8 mouse cellular contexts compared by ENCODE assay signal in genomic region chr6:72940493-72940892, GRCm38 (mm10). TPM values are rescaled to one million over a fixed set of nuclear protein-coding genes. Genes with fewer than 3 reads are reported as not detected.
DNase-seq lines count a peak whose midpoint lies in the region; ATAC-seq lines count a peak whose summit lies in the region.

No protein-coding gene starts in this region.

- DNase-seq in forebrain, embryonic 10.5 days (ENCODE audit: extremely low spot score, low spot score): peak; percentile 40
- peak; percentile 32 for DNase-seq in adrenal gland, adult 8-10 months
- peak; percentile 75 for DNase-seq in embryo, embryonic 11 days
- DNase-seq in heart, postnatal 36 days: peak; percentile 75 to 79
- DNase-seq in layer of hippocampus, adult 9-10 months (ENCODE audit: low spot score): peak; percentile 72
- peak; percentile 68 for DNase-seq in right cerebral cortex, postnatal 14 days

- no peaks in the 10 kb centered on the region for H3K9me3 ChIP-seq in forebrain, embryonic 10.5 days
- H3K9me3 ChIP-seq in forebrain, embryonic 12.5 days: no peaks in the 10 kb centered on the region

- H3K27me3 ChIP-seq in forebrain, embryonic 10.5 days (ENCODE audit: poor library complexity, severe bottlenecking): no peaks in the 10 kb centered on the region
- no peaks in the 10 kb centered on the region for H3K27me3 ChIP-seq in forebrain, embryonic 12.5 days

- ATAC-seq in forebrain, embryonic 12.5 days (ENCODE audit: low FRiP score): no peak
- ATAC-seq in megakaryocyte progenitor cell, adult 5-6 weeks (replicated peaks; ENCODE audit: poor library complexity): peak; percentile 74

- WGBS in forebrain, embryonic 10.5 days: 12% methylated on average over 3 of the region's 3 CpGs
- WGBS in forebrain, embryonic 12.5 days: 9% methylated on average over 3 of the region's 3 CpGs

- H3K4me3 ChIP-seq in forebrain, embryonic 10.5 days: no peak overlapping the region
- H3K4me3 ChIP-seq in forebrain, embryonic 12.5 days (replicated peaks): no peak overlapping the region

- intact Hi-C loops in heart, postnatal 36 days (cut with DNase I): loop anchor here (1.0 kb wide), 5 partner anchors 18 to 288 kb away; partner anchors contain the start of gene Tmsb10

- no peak overlapping the region for H3K9ac ChIP-seq in forebrain, embryonic 12.5 days

- H3K27ac ChIP-seq in forebrain, embryonic 10.5 days: no peak overlapping the region
- H3K27ac ChIP-seq in forebrain, embryonic 12.5 days: no peak overlapping the region

- no peak overlapping the region for H3K4me2 ChIP-seq in forebrain, embryonic 12.5 days

- no peaks in the 10 kb centered on the region for H3K36me3 ChIP-seq in forebrain, embryonic 10.5 days (replicated peaks)
- no peaks in the 10 kb centered on the region for H3K36me3 ChIP-seq in forebrain, embryonic 12.5 days (replicated peaks)

- no peaks in the 10 kb centered on the region for H3K4me1 ChIP-seq in forebrain, embryonic 10.5 days
- no peaks in the 10 kb centered on the region for H3K4me1 ChIP-seq in forebrain, embryonic 12.5 days

RNA-seq across cellular contexts. Expression of gene Tmsb10, which starts 18.1 kb away (rescaled TPM):
- polyA plus RNA-seq in forebrain, embryonic 10.5 days (2016; fragmentation: Nextera tagmentation; extraction: Ambion mirVana): 2,414 and 2,501 TPM in 2 replicates
- polyA plus RNA-seq in forebrain, embryonic 12.5 days (2016; fragmentation: Nextera tagmentation; extraction: Ambion mirVana): 4,450 and 4,576 TPM in 2 replicates
- total RNA-seq in adrenal gland, adult 8-10 months (2022): 100 to 1,000 TPM in 3 of 4 experiments, 10 to 100 TPM in 1; 94.6 to 217 (median 164) TPM
- total RNA-seq in heart, postnatal 36 days (2021): 100 to 1,000 TPM; 112 to 120 TPM
- 582 and 635 TPM in 2 replicates for total RNA-seq in megakaryocyte progenitor cell, adult 5-6 weeks (2015)
- 351 and 372 TPM in 2 replicates for total RNA-seq in megakaryocyte progenitor cell, adult 5-6 weeks (2017)

RNA-seq across cellular contexts. Expression of gene Kcmf1, which starts 40.7 kb away (rescaled TPM):
- polyA plus RNA-seq in forebrain, embryonic 10.5 days (2016; fragmentation: Nextera tagmentation; extraction: Ambion mirVana): 29.4 and 30.1 TPM in 2 replicates
- polyA plus RNA-seq in forebrain, embryonic 12.5 days (2016; fragmentation: Nextera tagmentation; extraction: Ambion mirVana): 29.5 and 39.0 TPM in 2 replicates
- 10 to 100 TPM; 70.8 to 89.2 (median 76.8) TPM for total RNA-seq in adrenal gland, adult 8-10 months (2022)
- total RNA-seq in heart, postnatal 36 days (2021): 100 to 1,000 TPM; 104 to 110 TPM
- 60.0 and 63.8 TPM in 2 replicates for total RNA-seq in megakaryocyte progenitor cell, adult 5-6 weeks (2015)
- total RNA-seq in megakaryocyte progenitor cell, adult 5-6 weeks (2017): 105 and 113 TPM in 2 replicates
